Mouse (Mus musculus): ENCODE data around the gene Grifin.

GRCm38 (mm10) chr5:140514799-140515486 lies 49.9 kb downstream of the Grifin start:
- no peak for TF ChIP-seq CTCF (IDR thresholded peaks at IDR 0.05; ENCODE audit: insufficient read depth, low read length)
- no peak for TF ChIP-seq POLR2A (IDR thresholded peaks at IDR 0.05; ENCODE audit: borderline replicate concordance, extremely low read depth, low read depth, low read length)
